Mouse (Mus musculus) embryonic stem cell, embryonic (primary cell): ENCODE data around the gene Sirt4.

ENCODE experiments used
- CTCF ChIA-PET, 4 experiments: fragments of 300-600 bp in 2 of 4; fragments of 350-600 bp in 2 of 4; sonication (Branson Sonifier 250); formaldehyde crosslinking; loops; one replicate each; lab custom pipeline; 2022; ENCODE audit warnings: inconsistent platforms in 2 of 4; lab: Charles Lee
- POLR2A ChIA-PET, 4 experiments: fragments of 300-600 bp in 2 of 4; fragments of 350-600 bp in 2 of 4; sonication (Branson Sonifier 250); formaldehyde crosslinking; loops; one replicate each; lab custom pipeline; 2022; ENCODE audit warnings: antibody characterized with exemption in 4 of 4, inconsistent platforms in 1 of 4; lab: Charles Lee

Gene Sirt4

DNA sequence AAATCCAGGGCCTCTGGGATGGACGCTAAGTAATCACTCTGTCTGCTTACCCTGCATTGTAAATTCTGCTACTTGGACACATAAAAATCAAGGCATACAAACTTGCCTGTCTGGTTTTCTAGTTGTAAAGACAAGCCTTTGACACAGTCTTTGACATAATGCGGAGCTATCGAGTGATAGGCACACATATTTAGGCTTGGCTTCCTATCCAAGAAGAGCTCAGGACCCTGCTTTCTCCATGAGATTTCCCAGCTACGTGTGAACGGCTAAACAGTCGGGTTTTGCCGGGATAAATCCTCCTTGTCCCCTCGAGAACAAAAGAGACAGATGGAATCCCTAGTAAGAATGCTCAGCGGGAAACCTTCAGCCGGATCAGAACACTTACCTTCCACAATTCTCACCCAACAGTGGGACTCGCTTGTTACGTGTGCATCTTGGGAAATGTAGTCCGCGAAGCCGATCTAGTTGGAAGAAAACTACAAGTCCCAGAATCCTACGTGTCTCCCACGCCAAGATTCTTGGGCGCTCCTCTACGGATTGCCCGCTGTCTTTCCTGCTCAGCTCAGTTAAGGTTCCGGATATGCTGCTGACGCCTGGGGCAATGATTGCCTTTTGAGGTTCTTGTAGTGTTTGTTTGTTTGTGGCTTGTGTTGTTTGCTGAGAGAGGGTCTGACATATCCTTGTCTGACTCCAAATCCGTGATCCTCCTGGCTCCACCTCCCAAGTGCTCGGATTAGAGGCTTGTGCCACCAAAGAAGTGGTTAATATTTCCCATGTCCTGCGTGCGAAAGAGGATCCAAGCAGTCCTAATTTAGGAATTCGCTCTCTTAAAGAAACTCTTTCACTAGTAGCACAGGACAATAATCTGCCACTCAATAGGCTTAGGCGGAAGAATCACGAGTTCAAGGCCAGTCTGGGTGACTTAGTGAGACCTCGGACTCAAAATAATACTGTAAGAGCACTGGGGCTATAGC lies at the start of gene Sirt4:
Sirt4 (minus strand) TSS at position 779 of the 974 bp plus-strand sequence.
- CTCF ChIA-PET = interaction anchor here in 3 of 4 experiments (0.6 to 1.9 kb wide), 14 partner anchors 9 to 1347 kb away, joined by 3 to 8 read pairs (median 4); no protein-coding TSS in a partner anchor

DNA sequence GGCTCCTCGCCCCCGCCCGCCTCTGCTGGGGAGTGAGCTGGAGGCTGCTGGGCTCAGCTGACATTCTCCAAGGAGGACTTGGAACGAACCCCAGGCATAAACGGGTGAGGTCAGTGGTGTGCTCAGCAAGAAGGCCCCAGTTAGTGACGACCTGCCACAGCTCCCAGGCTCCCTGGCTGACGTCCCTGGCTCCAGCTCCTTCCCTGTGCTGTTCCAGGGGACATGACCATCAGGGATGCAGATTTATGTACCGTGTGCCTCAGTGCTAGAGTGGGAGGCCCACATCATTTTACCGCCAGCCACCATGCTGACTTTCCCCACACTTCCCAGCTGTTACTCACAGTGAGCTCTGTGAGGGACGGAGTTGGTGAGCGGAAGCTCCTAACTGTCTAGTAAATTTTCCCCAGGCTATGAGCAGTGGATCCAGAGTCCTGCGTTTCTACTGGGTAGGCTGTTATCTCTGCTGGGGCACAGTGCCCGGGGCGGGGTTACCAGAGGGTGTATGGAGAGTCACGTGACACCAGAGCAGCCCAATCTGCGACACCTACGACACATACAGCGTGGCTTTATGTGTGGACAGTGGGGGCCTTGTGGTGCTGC lies 47.2 kb upstream of the Sirt4 start:
- POLR2A ChIA-PET = interaction anchor here (0.6 to 3.3 kb wide), 29 partner anchors 8 to 321 kb away, joined by 3 to 20 read pairs (median 6); partner anchors contain the start of genes Pxn (in 1 of the 4) and Rplp0 (in 1 of the 4)

More for the DNA sequence above, at the start of gene Sirt4:
- POLR2A ChIA-PET = interaction anchor here (0.5 to 11.0 kb wide), 83 partner anchors 7 to 1039 kb away, joined by 3 to 228 read pairs (median 4); partner anchors contain the start of genes Rplp0 (in 3 of the 4), Dynll1 (in 2 of the 4), Mlec (in 1 of the 4) and Pla2g1b (in 1 of the 4)

GRCm38 (mm10) chr5:115530447-115530809 lies 45.9 kb upstream of the Sirt4 start:
- ChIA-PET POLR2A (interaction anchor here in 3 of 4 experiments (0.6 to 3.3 kb wide), 20 partner anchors 10 to 257 kb away, joined by 3 to 13 read pairs (median 6); partner anchors contain the start of gene Rplp0 (in 1 of the 3)), CTCF (interaction anchor here in 2 of 4 experiments (1.0 to 1.4 kb wide), 3 partner anchors 8 to 28 kb away, joined by 3 to 13 read pairs (median 4); partner anchors contain the start of gene Rplp0 (in 1 of the 2))

More for the DNA sequence above, 47.2 kb upstream of the Sirt4 start:
- CTCF ChIA-PET = interaction anchor here in 3 of 4 experiments (0.7 to 1.4 kb wide), 6 partner anchors 8 to 27 kb away, joined by 3 to 13 read pairs (median 4); no protein-coding TSS in a partner anchor

- ChIA-PET CTCF (interaction anchor here in 1 of 4 experiments (1.0 to 1.2 kb wide), 2 partner anchors 8 to 29 kb away, joined by 3 to 4 read pairs; partner anchors contain the start of gene Rplp0), POLR2A (interaction anchor here in 3 of 4 experiments (0.6 to 3.3 kb wide), 22 partner anchors 8 to 256 kb away, joined by 3 to 13 read pairs (median 5); partner anchors contain the start of gene Rplp0 (in 1 of the 3))
Measured at GRCm38 (mm10) chr5:115529742-115530446, 45.4 kb upstream of the Sirt4 start.

DNA sequence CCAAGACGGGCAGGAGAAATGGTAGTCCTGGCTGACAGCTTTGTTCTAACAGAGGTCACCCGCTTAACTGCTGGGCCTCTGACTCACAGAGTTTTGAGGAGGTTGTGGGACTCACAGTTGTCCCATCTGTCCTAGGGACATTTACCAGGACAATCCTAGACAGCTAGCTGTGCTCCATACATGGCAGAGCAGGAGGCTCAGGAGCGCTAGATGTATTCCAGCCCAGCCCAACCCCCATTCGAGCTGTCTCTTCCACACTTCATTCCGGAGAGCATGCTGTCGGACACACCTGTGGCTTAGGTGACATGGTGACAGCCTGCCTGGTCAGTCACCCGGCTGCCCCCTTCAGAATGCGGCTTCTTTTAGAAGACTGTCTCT lies 44.8 kb upstream of the Sirt4 start:
- ChIA-PET POLR2A (interaction anchor here in 3 of 4 experiments (0.6 to 3.3 kb wide), 19 partner anchors 9 to 209 kb away, joined by 3 to 13 read pairs (median 5); partner anchors contain the start of gene Rplp0 (in 1 of the 3)), CTCF (interaction anchor here in 1 of 4 experiments (2.4 kb wide), 1 partner anchor 9 kb away, joined by 7 read pairs; no protein-coding TSS in a partner anchor)

- CTCF ChIA-PET = interaction anchor here in 3 of 4 experiments (0.6 to 2.4 kb wide), 5 partner anchors 10 to 346 kb away, joined by 3 to 7 read pairs (median 4); no protein-coding TSS in a partner anchor
- POLR2A ChIA-PET = interaction anchor here in 3 of 4 experiments (0.6 to 6.0 kb wide), 21 partner anchors 10 to 81 kb away, joined by 3 to 28 read pairs (median 5); no protein-coding TSS in a partner anchor
Measured at GRCm38 (mm10) chr5:115528128-115528527, 43.6 kb upstream of the Sirt4 start.

- POLR2A ChIA-PET = interaction anchor here in 3 of 4 experiments (0.5 to 9.0 kb wide), 12 partner anchors 8 to 36 kb away, joined by 3 to 52 read pairs (median 5); no protein-coding TSS in a partner anchor
Measured at GRCm38 (mm10) chr5:115526456-115527202, 42.1 kb upstream of the Sirt4 start.

DNA sequence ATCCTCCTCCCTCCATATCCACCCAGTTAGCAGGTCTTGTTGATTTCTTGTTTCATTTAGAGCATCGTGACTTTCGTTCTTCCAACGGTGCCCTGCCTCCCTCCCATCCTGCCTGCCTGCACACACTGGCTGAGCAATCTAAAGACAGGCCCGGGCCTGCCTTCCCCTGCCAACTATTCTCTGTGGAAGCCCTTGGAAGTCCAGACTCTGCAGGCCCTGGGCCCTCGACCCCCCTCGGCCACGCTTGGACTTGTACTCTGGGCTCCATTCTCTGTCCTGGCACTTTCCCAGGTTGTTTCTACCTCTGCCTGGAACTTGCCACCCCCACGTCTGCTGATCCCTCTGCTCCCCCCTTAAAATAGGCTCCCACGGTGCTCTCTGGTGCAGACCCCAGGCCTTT lies 41.4 kb upstream of the Sirt4 start:
- ChIA-PET CTCF (interaction anchor here in 3 of 4 experiments (1.0 to 2.4 kb wide), 3 partner anchors 12 to 13 kb away, joined by 4 to 9 read pairs (median 4); no protein-coding TSS in a partner anchor), POLR2A (interaction anchor here in 3 of 4 experiments (0.9 to 9.0 kb wide), 12 partner anchors 9 to 34 kb away, joined by 3 to 52 read pairs (median 10); no protein-coding TSS in a partner anchor)

More at GRCm38 (mm10) chr5:115526456-115527202, 42.1 kb upstream of the Sirt4 start:
- CTCF ChIA-PET = interaction anchor here in 3 of 4 experiments (1.0 to 2.4 kb wide), 3 partner anchors 12 kb away, joined by 4 to 7 read pairs (median 4); no protein-coding TSS in a partner anchor

DNA sequence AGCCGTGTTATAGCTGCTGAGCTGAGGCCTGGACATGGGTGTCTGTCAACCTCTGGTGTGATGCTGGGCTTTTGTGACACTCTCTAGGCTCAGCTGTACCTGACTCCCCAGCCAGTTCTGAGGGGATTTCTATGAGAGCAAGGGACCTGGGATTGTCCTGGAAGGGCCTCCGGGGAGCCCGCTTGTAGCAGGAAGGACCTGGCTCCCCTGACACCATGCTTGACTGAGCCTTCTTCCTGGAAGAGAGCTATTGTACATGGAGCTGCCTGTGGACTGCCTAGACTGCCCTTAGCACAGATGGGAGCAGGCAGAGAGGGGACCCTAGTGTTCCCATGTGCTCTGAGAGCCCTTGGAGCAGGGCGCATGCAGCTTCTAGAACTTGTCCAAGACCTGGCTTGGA lies 40.9 kb upstream of the Sirt4 start:
- POLR2A ChIA-PET = interaction anchor here in 3 of 4 experiments (0.5 to 9.0 kb wide), 18 partner anchors 9 to 56 kb away, joined by 3 to 52 read pairs (median 7); partner anchors contain the start of gene Pxn (in 1 of the 3)

GRCm38 (mm10) chr5:115524471-115524870 lies 39.9 kb upstream of the Sirt4 start:
- ChIA-PET POLR2A (interaction anchor here (0.6 to 9.0 kb wide), 36 partner anchors 8 to 553 kb away, joined by 3 to 52 read pairs (median 5); partner anchors contain the start of genes Gcn1l1 (in 1 of the 4), Pxn (in 1 of the 4) and Sirt4 (in 1 of the 4)), CTCF (interaction anchor here (0.8 to 2.4 kb wide), 12 partner anchors 10 to 152 kb away, joined by 3 to 11 read pairs (median 4); partner anchors contain the start of gene Rplp0 (in 1 of the 4))

More for the DNA sequence above, 40.9 kb upstream of the Sirt4 start:
- CTCF ChIA-PET = interaction anchor here in 2 of 4 experiments (1.3 to 2.4 kb wide), 3 partner anchors 9 to 13 kb away, joined by 3 to 11 read pairs (median 9); no protein-coding TSS in a partner anchor

GRCm38 (mm10) chr5:115523971-115524370 lies 39.4 kb upstream of the Sirt4 start:
- POLR2A ChIA-PET = interaction anchor here (0.6 to 9.0 kb wide), 34 partner anchors 7 to 552 kb away, joined by 3 to 52 read pairs (median 4); partner anchors contain the start of genes Gcn1l1 (in 1 of the 4) and Sirt4 (in 1 of the 4)

GRCm38 (mm10) chr5:115522981-115523499 lies 38.5 kb upstream of the Sirt4 start:
- ChIA-PET POLR2A (interaction anchor here (0.6 to 9.0 kb wide), 18 partner anchors 8 to 320 kb away, joined by 3 to 52 read pairs (median 7); partner anchors contain the start of gene Gcn1l1 (in 1 of the 4)), CTCF (interaction anchor here (0.6 to 2.2 kb wide), 9 partner anchors 12 to 318 kb away, joined by 3 to 13 read pairs (median 4); no protein-coding TSS in a partner anchor)

More at GRCm38 (mm10) chr5:115523971-115524370, 39.4 kb upstream of the Sirt4 start:
- CTCF ChIA-PET = interaction anchor here (0.5 to 2.4 kb wide), 15 partner anchors 11 to 520 kb away, joined by 3 to 11 read pairs (median 4); partner anchors contain the start of gene Rplp0 (in 1 of the 4)

DNA sequence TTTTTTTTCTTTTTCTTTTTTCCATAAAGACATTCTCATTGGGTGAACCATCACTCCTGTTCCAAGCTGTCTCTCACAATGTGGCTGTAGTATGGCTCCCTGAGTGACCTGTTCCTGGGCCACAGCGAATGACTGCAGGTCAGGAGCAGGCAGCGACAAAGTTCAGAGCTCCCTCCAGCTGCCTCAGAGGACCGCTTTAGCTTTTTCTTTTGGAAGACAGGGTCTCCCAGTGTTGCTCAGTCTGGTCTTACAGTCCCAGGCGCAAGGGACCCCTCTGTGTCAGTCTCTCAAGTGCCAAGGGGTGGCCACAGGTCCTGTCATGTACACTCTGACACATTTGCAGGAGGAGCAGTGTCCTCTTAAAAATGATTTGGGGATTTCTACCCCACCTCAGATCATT lies 38.0 kb upstream of the Sirt4 start:
- POLR2A ChIA-PET = interaction anchor here in 3 of 4 experiments (0.9 to 9.0 kb wide), 7 partner anchors 9 to 41 kb away, joined by 3 to 52 read pairs (median 3); partner anchors contain the start of gene Gcn1l1 (in 1 of the 3)

More for the DNA sequence above, 38.0 kb upstream of the Sirt4 start:
- CTCF ChIA-PET = interaction anchor here (0.6 to 1.0 kb wide), 4 partner anchors 13 to 72 kb away, joined by 3 to 13 read pairs (median 4); no protein-coding TSS in a partner anchor
